Mouse (Mus musculus) megakaryocyte-erythroid progenitor cell, adult 5-6 weeks (primary cell): ENCODE data around the gene Zbtb9. TPM values are rescaled to one million over a fixed set of nuclear protein-coding genes. Genes with fewer than 3 reads are reported as not detected.
"Not testable (repeated sequence)": the region's sequence is repeated elsewhere in the genome, so short reads cannot be mapped to it uniquely, and the experiment has no call there.

Experiments used
- ATAC-seq: replicated peaks from 2 replicates; pipeline ENCODE4 v1.8.0; 2016; ENCODE audit warnings: mild to moderate bottlenecking, inconsistent platforms; ENCODE audit not compliant: severe bottlenecking, poor library complexity, low FRiP score, low TSS enrichment
- total RNA-seq, 2 experiments: library from RNA; stranded (forward) in 1 of 2; stranded (reverse) in 1 of 2; fragments of 200-1000, 215-1000 nt in 1 of 2; fragments of >200 nt in 1 of 2; fragmentation: Nextera tagmentation in 1 of 2; gene quantifications; 2 replicates each; pipeline ENCODE4 v1.2.3; 2014 to 2017

Gene Zbtb9
- 5.5 and 14.6 TPM in 2 replicates for total RNA-seq (2014; fragmentation: Nextera tagmentation)
- 18.3 and 22.0 TPM in 2 replicates for total RNA-seq (2017)

- peak; percentile 96 for ATAC-seq
These were observed at the start of gene Zbtb9 for GRCm38 (mm10) chr17:26972703-26973574. Gene Zbtb9, plus strand, starts transcription at chr17:26973167.

GRCm38 (mm10) chr17:26925414-26925813, 47.6 kb upstream of the Zbtb9 start:
- not testable (repeated sequence) for ATAC-seq

GRCm38 (mm10) chr17:26931795-26932194, 41.2 kb upstream of the Zbtb9 start:
- ATAC-seq, result peak; percentile 44; the same call in 1 of the 2 replicates

GRCm38 (mm10) chr17:26932839-26933398, 40.0 kb upstream of the Zbtb9 start, which contains the start of gene Phf1:
Gene Phf1, plus strand, starts transcription at chr17:26933052.
- peak; percentile 85 for ATAC-seq

GRCm38 (mm10) chr17:26933419-26933818, 39.5 kb upstream of the Zbtb9 start:
- peak; percentile 3; the same call in 1 of the 2 replicates for ATAC-seq

GRCm38 (mm10) chr17:26933885-26934827, 38.8 kb upstream of the Zbtb9 start:
- ATAC-seq, result no peak

GRCm38 (mm10) chr17:26935027-26935426, 37.9 kb upstream of the Zbtb9 start:
- ATAC-seq, result no peak

GRCm38 (mm10) chr17:26936453-26936852, 36.5 kb upstream of the Zbtb9 start:
- no peak for ATAC-seq

GRCm38 (mm10) chr17:26936921-26937695, 35.9 kb upstream of the Zbtb9 start:
- ATAC-seq, result no peak

GRCm38 (mm10) chr17:26937883-26938695, 34.9 kb upstream of the Zbtb9 start:
- ATAC-seq, result no peak

- peak; percentile 5 for ATAC-seq
These were observed 34.2 kb upstream of the Zbtb9 start for GRCm38 (mm10) chr17:26938731-26939130.

GRCm38 (mm10) chr17:26939178-26939972, 33.6 kb upstream of the Zbtb9 start, which contains the start of gene Cuta:
Gene Cuta, minus strand, starts transcription at chr17:26939569.
- peak; percentile 84 for ATAC-seq

GRCm38 (mm10) chr17:26939973-26940300, 33.0 kb upstream of the Zbtb9 start:
- ATAC-seq, result no peak

GRCm38 (mm10) chr17:26941031-26941789, 31.8 kb upstream of the Zbtb9 start, which contains the start of gene Syngap1:
Gene Syngap1, plus strand, starts transcription at chr17:26941253.
- ATAC-seq, result no peak

GRCm38 (mm10) chr17:26941841-26942570, 31.0 kb upstream of the Zbtb9 start:
- ATAC-seq, result no peak
